Mouse (Mus musculus): ENCODE data around the gene Elovl3.
A peak's percentile ranks its signal among the peaks of the same experiment; 100 is the strongest.
"Not testable (repeated sequence)": the region's sequence is repeated elsewhere in the genome, so short reads cannot be mapped to it uniquely, and the experiment has no call there.

Elovl3 gene

GRCm38 (mm10) chr19:46131694-46132525, at the start of gene Elovl3:
TSS of gene Elovl3 (plus strand) at chr19:46131897.
- peak; percentile 57 for DNase-seq (ENCODE audit: low spot score)

- no peak for DNase-seq (ENCODE audit: low spot score)
Measured at GRCm38 (mm10) chr19:46085185-46085584, 46.5 kb upstream of the Elovl3 start.

GRCm38 (mm10) chr19:46086337-46086736, 45.4 kb upstream of the Elovl3 start:
- DNase-seq (ENCODE audit: low spot score): no peak

- no peak for DNase-seq (ENCODE audit: low spot score)
Measured at GRCm38 (mm10) chr19:46087871-46088270, 43.8 kb upstream of the Elovl3 start.

GRCm38 (mm10) chr19:46091641-46092040, 40.1 kb upstream of the Elovl3 start:
- DNase-seq (ENCODE audit: low spot score): no peak

- DNase-seq (ENCODE audit: low spot score): no peak
Measured at GRCm38 (mm10) chr19:46094144-46094543, 37.6 kb upstream of the Elovl3 start.

GRCm38 (mm10) chr19:46095291-46095690, 36.4 kb upstream of the Elovl3 start:
- DNase-seq (ENCODE audit: low spot score): no peak

- DNase-seq (ENCODE audit: low spot score): no peak
Measured at GRCm38 (mm10) chr19:46096396-46096795, 35.3 kb upstream of the Elovl3 start.

GRCm38 (mm10) chr19:46099561-46099960, 32.1 kb upstream of the Elovl3 start:
- no peak for DNase-seq (ENCODE audit: low spot score)

GRCm38 (mm10) chr19:46103437-46104186, 28.1 kb upstream of the Elovl3 start:
- no peak for DNase-seq (ENCODE audit: low spot score)

GRCm38 (mm10) chr19:46104187-46104557, 27.5 kb upstream of the Elovl3 start:
- no peak for DNase-seq (ENCODE audit: low spot score)

- DNase-seq (ENCODE audit: low spot score): no peak
Measured at GRCm38 (mm10) chr19:46110214-46110613, 21.5 kb upstream of the Elovl3 start.

GRCm38 (mm10) chr19:46110781-46111180, 20.9 kb upstream of the Elovl3 start:
- no peak for DNase-seq (ENCODE audit: low spot score)

- no peak for DNase-seq (ENCODE audit: low spot score)
Measured at GRCm38 (mm10) chr19:46114617-46115016, 17.1 kb upstream of the Elovl3 start.

- DNase-seq (ENCODE audit: low spot score): no peak
Measured at GRCm38 (mm10) chr19:46119458-46119857, 12.2 kb upstream of the Elovl3 start.

GRCm38 (mm10) chr19:46120872-46121271, 10.8 kb upstream of the Elovl3 start:
- no peak for DNase-seq (ENCODE audit: low spot score)

GRCm38 (mm10) chr19:46123876-46124275, 7.8 kb upstream of the Elovl3 start:
- no peak for DNase-seq (ENCODE audit: low spot score)

- DNase-seq (ENCODE audit: low spot score): no peak
Measured at GRCm38 (mm10) chr19:46124651-46125050, 7.0 kb upstream of the Elovl3 start.

- DNase-seq (ENCODE audit: low spot score): no peak
Measured at GRCm38 (mm10) chr19:46126301-46126700, 5.4 kb upstream of the Elovl3 start.

GRCm38 (mm10) chr19:46129737-46130136, 2.0 kb upstream of the Elovl3 start:
- not testable (repeated sequence) for DNase-seq (ENCODE audit: low spot score)

GRCm38 (mm10) chr19:46131283-46131682, 414 bp upstream of the Elovl3 start:
- DNase-seq (ENCODE audit: low spot score): no peak

GRCm38 (mm10) chr19:46132577-46132976, 880 bp downstream of the Elovl3 start:
- no peak for DNase-seq (ENCODE audit: low spot score)

- DNase-seq (ENCODE audit: low spot score): peak; percentile 66
Measured at GRCm38 (mm10) chr19:46135297-46135696, 3.6 kb downstream of the Elovl3 start.

Measured in ovary, adult 18-20 months (tissue).